Mouse (Mus musculus): ENCODE results near the gene Fez2.

DNA sequence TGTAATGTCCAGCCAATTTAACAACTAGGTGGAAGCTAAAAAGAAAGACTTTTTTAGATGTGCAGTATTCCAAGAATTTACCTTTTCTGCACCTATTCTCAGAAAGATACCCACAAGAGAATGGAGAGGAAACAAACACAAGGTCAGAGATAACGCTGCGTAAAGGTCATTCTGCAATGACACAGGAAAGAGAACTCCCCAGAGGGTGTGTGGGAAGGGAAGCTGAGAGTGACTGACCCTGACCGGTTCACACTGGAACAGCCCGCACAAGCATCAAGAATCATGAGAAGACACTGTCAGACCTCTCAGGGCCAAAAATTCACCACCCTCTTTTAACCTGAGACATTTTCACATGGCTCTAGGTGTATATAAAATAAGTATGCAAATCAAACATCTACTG, 10.4 kb downstream of the Fez2 start:
- TF ChIP-seq CTCF (IDR thresholded peaks at IDR 0.05; ENCODE audit: low read depth) (no peak), EP300 (IDR thresholded peaks at IDR 0.05; ENCODE audit: low read depth) (no peak)

Data from liver, embryonic 14.5 days (tissue).